Mouse (Mus musculus): ENCODE measurements around the gene Pogz.

The Pogz gene

GRCm38 (mm10) chr3:94837183-94837890 is at the start of gene Pogz:
TSS of gene Pogz (plus strand) at chr3:94837567.
- peak; percentile 99 for DNase-seq

GRCm38 (mm10) chr3:94789071-94789470 is 48.3 kb upstream of the Pogz start:
- DNase-seq = no peak

- peak; percentile 36 for DNase-seq
These were observed 47.9 kb upstream of the Pogz start for GRCm38 (mm10) chr3:94789516-94789915.

GRCm38 (mm10) chr3:94792258-94792657 is 45.1 kb upstream of the Pogz start:
- DNase-seq = no peak

GRCm38 (mm10) chr3:94793672-94794071 is 43.7 kb upstream of the Pogz start:
- no peak for DNase-seq

GRCm38 (mm10) chr3:94794359-94794758 is 43.0 kb upstream of the Pogz start:
- DNase-seq = no peak

GRCm38 (mm10) chr3:94795596-94796140 is 41.7 kb upstream of the Pogz start:
- no peak for DNase-seq

GRCm38 (mm10) chr3:94796181-94796580 is 41.2 kb upstream of the Pogz start:
- peak; percentile 71 for DNase-seq

DNA sequence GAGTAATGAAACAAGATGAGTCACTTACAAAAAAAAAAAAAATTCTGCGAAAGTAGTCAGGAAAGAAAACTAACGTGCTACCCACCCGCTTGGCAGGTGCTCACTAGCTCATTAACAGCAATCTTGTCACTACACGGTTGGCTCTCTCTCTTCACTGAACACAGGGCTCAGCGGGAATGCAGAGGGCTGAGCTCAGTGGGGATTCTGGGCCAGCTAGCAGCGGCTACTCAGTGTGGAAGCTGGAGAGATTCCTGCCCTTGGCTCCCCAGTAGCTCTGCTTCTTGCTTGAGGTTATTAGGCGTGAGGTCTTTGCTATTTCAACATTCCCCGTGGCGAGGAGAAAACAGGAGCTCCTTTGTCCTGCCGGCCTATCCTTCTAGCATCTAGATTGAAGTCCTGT is 33.2 kb upstream of the Pogz start:
- DNase-seq = peak; percentile 89

GRCm38 (mm10) chr3:94804976-94805375 is 32.4 kb upstream of the Pogz start:
- DNase-seq = no peak

- no peak for DNase-seq
These were observed 29.1 kb upstream of the Pogz start for GRCm38 (mm10) chr3:94808296-94808695.

DNA sequence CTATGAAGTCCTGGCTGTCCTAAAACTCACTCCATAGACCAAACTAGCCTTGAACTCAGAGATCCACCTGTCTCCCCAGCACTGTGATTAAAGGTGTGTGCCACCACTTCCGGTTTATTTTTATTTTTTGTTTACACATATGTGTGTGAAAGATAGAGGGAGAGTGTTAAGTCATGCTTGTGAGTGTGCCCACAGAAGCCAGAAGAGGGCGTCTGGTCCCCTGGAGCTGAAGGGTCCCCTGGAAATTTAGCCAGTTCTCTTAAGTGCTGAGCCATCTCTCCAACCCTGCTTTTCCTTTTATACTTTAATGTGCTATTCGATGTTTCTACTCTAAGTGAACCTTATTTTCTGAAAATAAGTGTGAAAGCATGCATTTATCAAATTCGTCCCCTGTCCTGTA is 25.7 kb upstream of the Pogz start:
- DNase-seq = peak; percentile 49

- no peak for DNase-seq
These were observed 23.7 kb upstream of the Pogz start for GRCm38 (mm10) chr3:94813651-94814050.

DNA sequence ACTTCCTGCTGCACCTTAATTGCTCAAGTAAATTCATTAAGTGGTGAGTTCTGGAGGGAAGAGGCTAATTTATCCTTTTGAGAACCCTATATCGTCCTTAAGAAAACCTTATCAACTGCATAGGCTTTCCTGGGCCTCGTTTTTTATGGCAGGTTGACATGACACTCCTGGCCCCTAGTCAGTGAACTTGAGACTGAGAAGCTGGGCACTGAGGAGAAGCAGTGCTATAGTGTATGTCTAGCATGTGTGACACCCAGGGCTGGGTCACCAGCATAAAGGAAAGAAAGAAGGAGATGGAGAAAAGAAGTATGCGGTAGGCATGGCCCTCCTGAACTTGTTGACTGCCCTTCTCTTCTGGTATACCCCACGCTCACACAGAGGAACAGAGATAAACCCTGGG is 23.3 kb upstream of the Pogz start:
- DNase-seq = no peak

DNA sequence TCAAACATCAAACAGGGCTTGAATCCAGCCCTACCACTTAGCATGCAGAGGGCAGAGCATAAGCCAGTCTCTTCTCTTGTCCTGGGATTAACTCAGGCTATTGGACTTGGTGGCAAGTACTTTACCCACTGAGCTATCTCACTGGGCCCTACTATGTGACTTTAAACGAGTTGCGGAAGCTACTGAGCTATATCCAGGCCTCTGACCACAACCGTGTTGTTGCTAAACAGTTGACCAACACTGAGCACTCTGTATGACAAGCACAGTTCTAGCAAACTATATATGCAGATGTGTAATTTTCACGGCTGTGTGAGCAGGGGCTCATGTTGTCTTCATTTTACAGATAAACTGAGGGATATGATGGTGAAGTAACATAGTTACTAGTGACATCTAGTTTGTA is 22.7 kb upstream of the Pogz start:
- no peak for DNase-seq

DNA sequence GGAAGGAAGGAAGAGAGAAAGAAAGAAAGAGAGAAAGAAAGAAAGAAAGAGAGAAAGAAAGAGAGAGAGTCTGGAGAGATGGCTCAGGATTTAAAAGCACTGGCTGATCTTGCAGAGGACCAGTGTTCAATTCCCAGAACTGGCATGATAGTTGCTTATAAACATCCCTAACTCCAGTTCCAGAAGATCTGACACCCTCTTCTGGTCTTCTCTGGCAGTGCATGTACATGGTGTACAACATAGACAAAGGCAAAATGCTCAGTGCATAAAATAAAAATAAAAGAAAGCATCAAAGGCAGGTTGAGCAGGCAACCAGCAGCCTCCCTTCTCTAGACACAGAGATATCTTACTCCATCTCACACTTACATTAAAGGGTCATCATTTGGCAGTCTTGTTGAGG is 21.8 kb upstream of the Pogz start:
- no peak for DNase-seq

DNA sequence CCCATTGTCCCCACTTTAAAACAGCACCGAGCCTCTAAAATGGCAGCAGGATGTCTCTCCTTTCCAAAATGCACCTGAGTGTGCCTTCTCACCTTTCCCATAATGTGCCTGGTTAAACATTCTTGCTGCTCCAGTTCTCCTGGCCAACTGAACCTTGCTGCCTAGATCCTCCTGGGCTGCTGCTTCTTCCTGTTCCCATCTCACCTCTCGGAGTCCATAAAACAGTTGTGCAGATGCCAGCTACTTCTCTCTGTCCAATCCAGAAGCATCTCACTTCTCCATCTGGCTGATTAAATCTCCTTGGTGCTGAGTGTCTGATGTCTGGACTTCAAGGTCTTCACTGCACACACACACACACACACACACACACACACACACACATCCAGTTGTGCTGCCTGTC is 19.6 kb upstream of the Pogz start:
- no peak for DNase-seq

- peak; percentile 77 for DNase-seq
These were observed 17.6 kb upstream of the Pogz start for GRCm38 (mm10) chr3:94819452-94820425.

- DNase-seq = peak; percentile 90
These were observed 16.2 kb upstream of the Pogz start for GRCm38 (mm10) chr3:94821008-94821638.

DNA sequence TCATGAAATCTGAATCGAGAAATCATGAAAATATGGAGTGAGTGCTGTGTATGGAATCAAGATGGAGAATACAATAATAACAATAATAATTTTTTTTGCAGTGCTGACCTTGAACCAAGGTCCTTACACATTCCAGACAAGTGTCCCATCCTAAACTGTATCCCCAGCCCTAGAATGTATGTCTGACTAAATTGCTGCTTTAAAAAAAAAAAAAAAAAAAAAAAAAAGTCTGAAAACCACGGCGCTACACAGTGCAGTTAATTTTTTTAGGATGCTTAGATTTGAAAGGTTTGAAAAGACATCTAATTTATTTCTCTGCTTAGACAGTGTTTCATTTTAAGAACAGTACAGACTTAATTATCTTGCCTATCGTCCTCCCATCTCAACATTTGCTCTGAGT is 15.3 kb upstream of the Pogz start:
- DNase-seq = no peak

- DNase-seq = no peak
These were observed 13.3 kb upstream of the Pogz start for GRCm38 (mm10) chr3:94824110-94824509.

DNA sequence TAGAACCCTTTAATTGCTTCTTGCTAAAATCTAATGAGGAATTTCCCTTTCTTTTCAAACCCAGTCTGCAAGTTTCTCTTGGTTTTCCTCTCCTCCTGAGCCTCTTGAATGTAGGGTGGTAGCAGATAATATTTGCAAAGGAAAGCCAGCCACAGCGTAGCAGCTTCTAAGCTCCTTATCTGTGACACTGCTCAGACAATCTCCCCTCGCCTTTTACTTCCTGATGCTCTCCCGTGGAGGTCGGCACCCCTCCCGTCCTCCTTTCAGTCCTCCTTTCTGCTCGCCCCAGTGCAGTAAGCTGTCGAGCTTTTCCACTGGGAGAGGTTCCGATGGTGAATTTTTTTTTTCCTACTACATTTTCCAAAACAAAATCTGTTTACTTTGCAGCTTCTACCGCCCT is 5.3 kb upstream of the Pogz start:
- DNase-seq = peak; percentile 30

- DNase-seq = no peak
These were observed 4.7 kb upstream of the Pogz start for GRCm38 (mm10) chr3:94832701-94833100.

All from retina, postnatal 1 day (tissue).